Mouse (Mus musculus): Measurements from ENCODE around the gene Sytl2. TPM values are rescaled to one million over a fixed set of nuclear protein-coding genes. Genes with fewer than 3 reads are reported as not detected.

Sytl2 gene
- polyA plus RNA-seq, 1 experiment from 2014 or later = 21.9 TPM

DNA sequence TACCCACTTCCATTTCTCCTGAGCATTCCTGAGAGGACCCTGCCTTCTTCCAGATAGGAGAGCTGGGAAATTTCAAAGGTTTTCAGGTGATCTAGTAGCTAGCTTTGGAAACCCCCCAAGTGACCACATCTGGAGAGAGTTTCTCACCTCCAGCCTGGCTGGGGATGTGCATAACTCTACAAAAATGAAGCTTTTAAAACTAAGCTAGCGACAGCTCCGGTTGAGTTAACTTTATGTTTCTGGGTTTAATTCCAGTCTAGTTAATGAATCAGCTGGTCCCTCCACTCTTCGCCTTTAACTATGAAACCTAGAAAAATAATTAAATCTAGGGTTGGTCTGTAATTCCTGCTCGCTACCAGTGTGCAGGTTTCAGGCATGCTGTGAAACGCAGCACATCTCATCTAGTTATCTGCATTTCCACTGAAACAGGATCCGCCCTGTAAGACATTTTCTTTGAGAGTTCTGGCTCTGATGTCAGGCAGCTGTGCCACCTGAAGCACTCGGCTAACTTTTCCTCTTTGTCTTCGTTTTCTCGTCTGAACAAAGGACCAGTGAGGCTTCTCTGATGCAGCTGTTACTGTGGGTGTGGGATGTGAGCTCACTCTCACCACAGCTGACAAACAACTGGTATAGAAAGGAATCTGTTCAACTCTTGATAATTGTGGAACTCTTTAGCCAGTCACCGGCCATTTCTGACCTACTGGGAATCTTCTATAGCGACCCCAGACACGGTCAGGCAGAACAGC lies 39.3 kb downstream of the Sytl2 start:
- Histone ChIP-seq H3K9me3 (ENCODE audit: control insufficient read depth, low read depth, low read length) (no peaks in the 10 kb centered on the region), H3K9ac (replicated peaks; ENCODE audit: low read depth, low read length) (no peak overlapping the region), H3K27me3 (ENCODE audit: control insufficient read depth, insufficient read depth, low read length) (no peaks in the 10 kb centered on the region), H3K4me2 (replicated peaks; ENCODE audit: low read depth, low read length) (no peak overlapping the region), H3K27ac (ENCODE audit: low read length) (no peak overlapping the region), H3K4me1 (ENCODE audit: control insufficient read depth, insufficient read depth, low read length) (no peaks in the 10 kb centered on the region), H3K4me3 (ENCODE audit: low read depth, low read length) (no peak overlapping the region), H3K36me3 (ENCODE audit: control insufficient read depth, insufficient read depth, low read length) (no peaks in the 10 kb centered on the region)
- 61% methylated on average over 12 of the region's 12 CpGs for WGBS
- ATAC-seq (ENCODE audit: insufficient number of reproducible peaks, insufficient read depth, low FRiP score, low read depth) = no peak

DNA sequence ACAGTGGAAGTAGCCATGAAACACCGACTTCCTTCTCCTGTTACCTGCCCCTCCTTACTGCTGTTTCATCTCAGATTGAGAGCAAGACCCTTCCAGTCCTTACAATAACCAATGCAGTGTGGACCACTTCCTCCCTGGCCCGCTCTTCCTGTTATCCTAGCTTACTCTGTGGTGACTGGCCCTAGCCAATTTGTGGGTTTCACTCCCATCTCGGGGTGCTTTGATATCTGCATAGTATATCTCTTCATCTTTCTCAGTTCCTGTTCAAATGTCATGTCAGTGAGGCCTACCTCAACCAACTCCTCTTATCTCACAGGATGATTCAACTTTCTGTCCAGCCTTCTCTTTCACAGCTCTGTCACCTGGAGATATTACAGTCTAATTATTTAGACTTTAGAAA lies 42.9 kb downstream of the Sytl2 start:
- no peak for ATAC-seq (ENCODE audit: insufficient number of reproducible peaks, insufficient read depth, low FRiP score, low read depth)
- Histone ChIP-seq H3K4me2 (replicated peaks; ENCODE audit: low read depth, low read length) (no peak overlapping the region), H3K9me3 (ENCODE audit: control insufficient read depth, low read depth, low read length) (no peaks in the 10 kb centered on the region), H3K27ac (ENCODE audit: low read length) (no peak overlapping the region), H3K4me3 (ENCODE audit: low read depth, low read length) (no peak overlapping the region), H3K27me3 (ENCODE audit: control insufficient read depth, insufficient read depth, low read length) (no peaks in the 10 kb centered on the region), H3K36me3 (ENCODE audit: control insufficient read depth, insufficient read depth, low read length) (no peaks in the 10 kb centered on the region), H3K9ac (replicated peaks; ENCODE audit: low read depth, low read length) (no peak overlapping the region), H3K4me1 (ENCODE audit: control insufficient read depth, insufficient read depth, low read length) (no peaks in the 10 kb centered on the region)
- 77% methylated on average over 3 of the region's 3 CpGs for WGBS

DNA sequence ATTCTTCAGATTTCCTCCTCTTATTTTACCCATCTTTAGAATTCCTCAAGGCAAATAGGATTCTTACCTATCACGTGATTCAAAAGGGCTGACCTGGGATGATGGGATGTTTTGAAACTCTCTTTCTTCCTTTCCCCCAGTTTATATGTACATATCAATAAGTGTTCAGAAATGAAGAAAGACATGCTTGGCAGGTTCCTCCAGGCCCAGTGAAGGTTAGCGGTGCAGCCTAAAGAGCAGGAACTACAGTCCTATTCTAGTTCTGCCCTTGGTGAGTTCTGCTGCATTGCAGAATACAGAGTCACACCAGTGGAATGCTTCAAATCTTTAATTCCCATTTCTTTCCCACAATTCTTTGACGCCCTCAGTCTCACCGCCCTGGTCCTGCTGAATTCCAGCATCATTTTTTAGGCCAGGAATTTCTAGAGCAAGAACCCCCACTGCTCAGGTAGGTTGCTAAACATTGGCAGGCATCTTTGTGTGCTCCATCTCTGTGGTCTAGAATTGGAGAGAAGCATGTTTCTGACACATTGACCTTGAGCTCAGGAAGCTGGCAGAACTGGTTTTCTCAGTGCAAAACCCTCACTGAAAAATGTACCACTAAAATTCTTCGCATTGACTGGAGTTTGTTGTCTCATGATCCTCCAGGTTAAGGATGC lies 45.9 kb downstream of the Sytl2 start:
- no peaks in the 10 kb centered on the region for H3K4me1 ChIP-seq (ENCODE audit: control insufficient read depth, insufficient read depth, low read length)
- no peak for ATAC-seq (ENCODE audit: insufficient number of reproducible peaks, insufficient read depth, low FRiP score, low read depth)
- H3K36me3 ChIP-seq (ENCODE audit: control insufficient read depth, insufficient read depth, low read length) = no peaks in the 10 kb centered on the region
- 74% methylated on average over 5 of the region's 5 CpGs for WGBS
- H3K4me2 ChIP-seq (replicated peaks; ENCODE audit: low read depth, low read length) = no peak overlapping the region
- H3K27me3 ChIP-seq (ENCODE audit: control insufficient read depth, insufficient read depth, low read length) = no peaks in the 10 kb centered on the region
- H3K9ac ChIP-seq (replicated peaks; ENCODE audit: low read depth, low read length) = no peak overlapping the region
- no peak overlapping the region for H3K27ac ChIP-seq (ENCODE audit: low read length)
- H3K9me3 ChIP-seq (ENCODE audit: control insufficient read depth, low read depth, low read length) = no peaks in the 10 kb centered on the region
- H3K4me3 ChIP-seq (ENCODE audit: low read depth, low read length) = no peak overlapping the region

DNA sequence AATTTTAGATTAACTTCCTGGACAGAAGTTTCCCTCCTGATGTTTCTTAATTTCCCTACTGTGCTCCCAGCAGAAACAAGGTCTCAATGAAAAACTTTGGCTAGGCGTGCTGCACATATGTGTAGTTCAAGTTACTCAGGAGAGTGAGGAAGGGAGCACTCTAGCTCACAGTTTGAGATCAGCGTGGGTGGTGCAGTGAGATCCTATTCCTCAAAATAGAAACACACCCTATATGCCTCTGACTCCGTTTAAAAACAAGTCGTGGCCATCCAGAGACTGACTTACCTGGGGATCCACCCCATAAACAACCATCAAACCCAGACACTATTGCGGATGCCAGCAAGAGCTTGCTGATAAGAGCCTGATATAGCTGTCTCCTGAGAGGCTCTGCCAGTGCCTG lies 47.0 kb downstream of the Sytl2 start:
- ATAC-seq (ENCODE audit: insufficient number of reproducible peaks, insufficient read depth, low FRiP score, low read depth) = no peak
- H3K9ac ChIP-seq (replicated peaks; ENCODE audit: low read depth, low read length) = no peak overlapping the region
- H3K4me2 ChIP-seq (replicated peaks; ENCODE audit: low read depth, low read length) = no peak overlapping the region
- no peaks in the 10 kb centered on the region for H3K27me3 ChIP-seq (ENCODE audit: control insufficient read depth, insufficient read depth, low read length)
- no peaks in the 10 kb centered on the region for H3K36me3 ChIP-seq (ENCODE audit: control insufficient read depth, insufficient read depth, low read length)
- H3K4me3 ChIP-seq (ENCODE audit: low read depth, low read length) = no peak overlapping the region
- H3K27ac ChIP-seq (ENCODE audit: low read length) = no peak overlapping the region
- 60% methylated on average over 5 of the region's 5 CpGs for WGBS
- no peaks in the 10 kb centered on the region for H3K4me1 ChIP-seq (ENCODE audit: control insufficient read depth, insufficient read depth, low read length)
- no peaks in the 10 kb centered on the region for H3K9me3 ChIP-seq (ENCODE audit: control insufficient read depth, low read depth, low read length)

DNA sequence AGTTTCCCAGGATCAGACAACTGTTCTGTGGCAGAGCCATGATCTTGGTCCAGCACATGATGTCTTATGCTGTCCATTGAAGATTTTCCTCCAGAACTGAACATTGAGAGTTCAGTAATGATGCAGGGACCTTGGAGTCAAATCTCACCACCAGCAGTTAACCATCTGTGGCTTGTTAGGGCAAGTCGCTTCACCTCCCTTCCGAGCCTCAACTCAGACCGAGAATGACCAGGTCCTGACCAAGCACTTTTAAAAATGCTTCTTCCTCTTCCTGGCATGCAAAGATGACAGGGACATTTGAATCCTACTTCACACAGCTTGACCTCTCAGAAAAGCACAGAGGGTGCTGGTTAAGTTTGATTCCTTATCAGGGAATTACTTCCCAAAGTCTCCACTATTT lies 50.1 kb downstream of the Sytl2 start:
- WGBS = 84% methylated on average over 3 of the region's 3 CpGs
- no peak overlapping the region for H3K4me2 ChIP-seq (replicated peaks; ENCODE audit: low read depth, low read length)
- H3K9me3 ChIP-seq (ENCODE audit: control insufficient read depth, low read depth, low read length) = no peaks in the 10 kb centered on the region
- no peak for ATAC-seq (ENCODE audit: insufficient number of reproducible peaks, insufficient read depth, low FRiP score, low read depth)
- H3K4me1 ChIP-seq (ENCODE audit: control insufficient read depth, insufficient read depth, low read length) = no peaks in the 10 kb centered on the region
- H3K27ac ChIP-seq (ENCODE audit: low read length) = no peak overlapping the region
- no peaks in the 10 kb centered on the region for H3K27me3 ChIP-seq (ENCODE audit: control insufficient read depth, insufficient read depth, low read length)
- H3K4me3 ChIP-seq (ENCODE audit: low read depth, low read length) = no peak overlapping the region
- H3K9ac ChIP-seq (replicated peaks; ENCODE audit: low read depth, low read length) = no peak overlapping the region
- no peaks in the 10 kb centered on the region for H3K36me3 ChIP-seq (ENCODE audit: control insufficient read depth, insufficient read depth, low read length)

DNA sequence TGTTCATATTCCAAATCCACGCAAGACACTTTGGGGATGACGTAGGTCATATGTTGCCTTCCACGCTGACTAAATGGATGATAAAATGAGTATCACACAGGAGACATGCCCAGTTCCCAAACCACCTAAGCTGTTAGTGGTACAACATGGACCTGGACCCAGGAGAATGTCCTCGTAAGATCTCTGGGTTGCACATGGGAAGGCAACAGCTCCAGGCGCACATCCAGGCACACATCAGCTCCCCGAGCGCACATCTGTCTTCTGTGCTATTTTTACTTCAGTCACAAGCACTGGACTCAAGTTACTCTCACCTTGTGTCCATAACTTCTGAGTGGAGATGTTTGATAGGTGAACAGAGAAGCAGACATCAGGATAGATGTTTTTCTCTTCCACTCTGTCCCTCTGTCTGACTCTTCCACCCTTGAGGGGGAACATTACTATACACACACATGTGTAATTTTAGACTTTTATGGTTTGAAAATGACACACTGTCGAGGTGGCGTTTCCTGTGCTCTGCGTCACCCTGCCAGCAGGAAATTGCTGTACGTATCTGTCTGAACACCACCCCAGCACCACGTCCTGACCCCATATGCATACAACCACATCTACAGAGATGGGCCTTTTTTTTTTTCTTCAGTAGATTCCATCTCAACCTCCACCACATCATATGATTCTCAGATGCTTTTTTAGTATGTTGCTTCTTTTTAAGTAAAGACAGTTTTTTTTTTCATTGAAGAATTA lies 51.6 kb downstream of the Sytl2 start:
- H3K27ac ChIP-seq (ENCODE audit: low read length) = no peak overlapping the region
- H3K9me3 ChIP-seq (ENCODE audit: control insufficient read depth, low read depth, low read length) = no peaks in the 10 kb centered on the region
- H3K4me1 ChIP-seq (ENCODE audit: control insufficient read depth, insufficient read depth, low read length) = no peaks in the 10 kb centered on the region
- no peak overlapping the region for H3K4me3 ChIP-seq (ENCODE audit: low read depth, low read length)
- ATAC-seq (ENCODE audit: insufficient number of reproducible peaks, insufficient read depth, low FRiP score, low read depth) = no peak
- H3K36me3 ChIP-seq (ENCODE audit: control insufficient read depth, insufficient read depth, low read length) = no peaks in the 10 kb centered on the region
- H3K27me3 ChIP-seq (ENCODE audit: control insufficient read depth, insufficient read depth, low read length) = no peaks in the 10 kb centered on the region
- no peak overlapping the region for H3K9ac ChIP-seq (replicated peaks; ENCODE audit: low read depth, low read length)
- H3K4me2 ChIP-seq (replicated peaks; ENCODE audit: low read depth, low read length) = no peak overlapping the region
- 81% methylated on average over 12 of the region's 12 CpGs for WGBS

DNA sequence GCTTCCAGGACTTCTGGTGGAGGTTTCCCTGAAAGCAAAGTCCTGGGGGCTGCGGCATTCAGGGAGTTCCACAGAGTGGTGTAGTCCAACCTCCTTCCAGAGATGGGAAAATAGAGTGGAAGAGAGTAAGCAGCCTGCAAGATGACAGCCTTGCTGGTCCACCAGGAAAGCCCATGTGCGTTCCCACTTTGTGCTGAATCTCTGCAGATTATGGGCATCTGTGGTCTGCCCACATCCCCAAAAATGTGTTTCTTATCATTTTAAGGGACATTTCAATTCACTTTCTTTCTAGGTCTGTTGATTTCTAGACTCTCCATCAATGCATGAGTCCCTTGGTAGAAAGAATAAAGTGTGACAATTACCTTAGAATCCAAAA lies 52.2 kb downstream of the Sytl2 start:
- no peak overlapping the region for H3K4me3 ChIP-seq (ENCODE audit: low read depth, low read length)
- WGBS = 87% methylated on average over 2 of the region's 2 CpGs

DNA sequence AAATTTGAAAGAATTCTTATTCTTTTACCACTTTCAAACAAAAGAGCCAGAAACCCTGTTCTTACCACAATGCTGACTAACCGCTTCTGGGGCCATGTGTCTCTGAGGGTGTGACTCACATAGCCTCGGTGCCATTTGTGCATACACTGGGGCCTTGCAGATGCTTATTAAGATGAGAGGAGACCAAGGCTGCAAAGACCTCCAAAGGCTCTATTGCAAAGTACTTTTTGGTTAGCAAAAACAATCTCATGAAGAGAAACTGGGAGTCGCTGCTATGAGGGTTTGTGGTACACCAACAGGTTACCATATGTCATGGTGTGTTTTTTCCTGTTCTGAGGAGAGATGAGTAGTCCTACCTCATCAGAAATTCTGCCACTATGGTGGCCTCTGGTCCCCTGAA lies 53.4 kb downstream of the Sytl2 start:
- Histone ChIP-seq H3K27me3 (ENCODE audit: control insufficient read depth, insufficient read depth, low read length) (no peaks in the 10 kb centered on the region), H3K36me3 (ENCODE audit: control insufficient read depth, insufficient read depth, low read length) (no peaks in the 10 kb centered on the region), H3K4me3 (ENCODE audit: low read depth, low read length) (no peak overlapping the region), H3K4me2 (replicated peaks; ENCODE audit: low read depth, low read length) (no peak overlapping the region), H3K27ac (ENCODE audit: low read length) (no peak overlapping the region), H3K9ac (replicated peaks; ENCODE audit: low read depth, low read length) (no peak overlapping the region), H3K9me3 (ENCODE audit: control insufficient read depth, low read depth, low read length) (no peaks in the 10 kb centered on the region), H3K4me1 (ENCODE audit: control insufficient read depth, insufficient read depth, low read length) (no peaks in the 10 kb centered on the region)
- ATAC-seq (ENCODE audit: insufficient number of reproducible peaks, insufficient read depth, low FRiP score, low read depth) = no peak
- WGBS = 81% methylated on average over 3 of the region's 3 CpGs

More for the DNA sequence above, 52.2 kb downstream of the Sytl2 start:
- Histone ChIP-seq H3K27me3 (ENCODE audit: control insufficient read depth, insufficient read depth, low read length) (no peaks in the 10 kb centered on the region), H3K4me1 (ENCODE audit: control insufficient read depth, insufficient read depth, low read length) (no peaks in the 10 kb centered on the region), H3K4me2 (replicated peaks; ENCODE audit: low read depth, low read length) (no peak overlapping the region), H3K27ac (ENCODE audit: low read length) (no peak overlapping the region), H3K9me3 (ENCODE audit: control insufficient read depth, low read depth, low read length) (no peaks in the 10 kb centered on the region), H3K9ac (replicated peaks; ENCODE audit: low read depth, low read length) (no peak overlapping the region), H3K36me3 (ENCODE audit: control insufficient read depth, insufficient read depth, low read length) (no peaks in the 10 kb centered on the region)
- no peak for ATAC-seq (ENCODE audit: insufficient number of reproducible peaks, insufficient read depth, low FRiP score, low read depth)

Measured in stomach, embryonic 14.5 days (tissue).